Mouse (Mus musculus) CH12.LX (cell line): Measurements from ENCODE around the gene Swsap1.

ENCODE experiments used
- CTCF ChIP-seq, 2 experiments: IDR thresholded peaks in 1 of 2; conservative IDR thresholded peaks in 1 of 2; 2 replicates each; pipeline ENCODE4 v1.5.1; 2011 to 2012; ENCODE audit warnings: low read depth in 2 of 2, low read length in 2 of 2, improper control_type of control experiment in 1 of 2, inconsistent platforms in 1 of 2, mild to moderate bottlenecking in 1 of 2, moderate library complexity in 1 of 2
- E2F4 ChIP-seq: IDR thresholded peaks from 2 replicates; pipeline ENCODE4 v1.6.1; 2011; ENCODE audit warnings: low read depth, low read length, improper control_type of control experiment; ENCODE audit not compliant: insufficient replicate concordance
- EP300 ChIP-seq: IDR thresholded peaks from 2 replicates; pipeline ENCODE4 v1.6.1; 2011; ENCODE audit warnings: low read length, improper control_type of control experiment
- MXI1 ChIP-seq: IDR thresholded peaks from 2 replicates; pipeline ENCODE4 v1.6.1; 2011; ENCODE audit warnings: mild to moderate bottlenecking, low read depth, low read length, improper control_type of control experiment
- NRF1 ChIP-seq: IDR thresholded peaks from 2 replicates; pipeline ENCODE4 v1.6.1; 2014; ENCODE audit warnings: low read depth, mild to moderate bottlenecking, inconsistent platforms, low read length, improper control_type of control experiment, moderate library complexity
- POLR2A ChIP-seq: IDR thresholded peaks from 2 replicates; pipeline ENCODE4 v1.6.1; 2011; ENCODE audit warnings: low read depth, mild to moderate bottlenecking, improper control_type of control experiment, low read length
- POLR2AphosphoS2 ChIP-seq: IDR thresholded peaks from 2 replicates; pipeline ENCODE4 v1.6.1; 2011; ENCODE audit warnings: low read depth, low read length, improper control_type of control experiment
- RCOR1 ChIP-seq: conservative IDR thresholded peaks from 2 replicates; pipeline ENCODE4 v1.6.1; 2012; ENCODE audit warnings: low read depth, mild to moderate bottlenecking, inconsistent platforms, low read length, improper control_type of control experiment
- UBTF ChIP-seq: IDR thresholded peaks from 2 replicates; pipeline ENCODE4 v1.6.1; 2012; ENCODE audit warnings: low read depth, mild to moderate bottlenecking, inconsistent platforms, low read length, improper control_type of control experiment, moderate library complexity
- USF1 ChIP-seq: IDR thresholded peaks from 2 replicates; pipeline ENCODE4 v1.6.1; 2014; ENCODE audit warnings: low read depth, mild to moderate bottlenecking, inconsistent platforms, low read length, improper control_type of control experiment
- USF2 ChIP-seq: conservative IDR thresholded peaks from 2 replicates; pipeline ENCODE4 v1.6.1; 2011; ENCODE audit warnings: low read depth, low read length, improper control_type of control experiment

DNA sequence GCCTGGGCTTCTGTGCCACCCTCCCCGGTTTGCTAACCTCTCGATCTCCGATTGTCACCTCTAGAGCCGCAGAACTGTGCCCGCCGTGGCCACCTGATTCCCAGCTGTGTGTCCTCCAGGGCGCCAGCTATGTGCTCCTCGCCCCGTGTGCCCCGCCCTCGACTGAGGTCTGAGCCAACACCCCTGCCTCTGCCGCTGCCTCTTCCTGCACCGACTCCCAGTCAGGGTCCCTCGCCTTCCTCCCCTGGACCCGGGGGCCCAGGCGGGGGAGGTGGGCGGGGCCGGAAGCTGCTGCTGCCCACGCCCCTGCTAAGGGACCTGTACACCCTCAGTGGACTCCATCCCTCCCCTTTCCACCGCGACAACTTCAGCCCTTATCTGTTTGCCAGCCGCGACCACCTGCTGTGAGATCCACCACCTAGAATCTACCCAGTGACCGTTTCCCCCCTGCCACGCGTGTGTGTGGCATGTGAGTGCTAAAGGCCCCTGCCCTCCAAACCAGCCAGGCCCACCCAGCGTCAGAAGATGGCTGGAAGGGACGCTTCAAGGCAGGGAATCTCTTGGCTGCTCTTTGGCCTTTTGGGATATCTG, 7.9 kb upstream of the Swsap1 start:
- TF ChIP-seq UBTF (no peak), POLR2A (no peak), CTCF (conservative IDR thresholded peaks at IDR 0.05 in 1 of 2, IDR thresholded peaks at IDR 0.05 in 1 of 2; ENCODE audit: low read depth in 2 of 2, low read length in 2 of 2) (no peak), NRF1 (no peak), POLR2AphosphoS2 (no peak), E2F4 (no peak), EP300 (no peak), USF1 (no peak), MXI1 (no peak), USF2 (no peak), RCOR1 (no peak)
